Mouse (Mus musculus) layer of hippocampus, adult 9-11 months (tissue): ENCODE measurements around the gene Gm10972.
"Not testable (repeated sequence)": the region's sequence is repeated elsewhere in the genome, so short reads cannot be mapped to it uniquely, and the experiment has no call there.

ENCODE experiments used
- DNase-seq: peaks from one replicate; pipeline ENCODE4 v3.0.0; 2022

Gm10972 gene

DNA sequence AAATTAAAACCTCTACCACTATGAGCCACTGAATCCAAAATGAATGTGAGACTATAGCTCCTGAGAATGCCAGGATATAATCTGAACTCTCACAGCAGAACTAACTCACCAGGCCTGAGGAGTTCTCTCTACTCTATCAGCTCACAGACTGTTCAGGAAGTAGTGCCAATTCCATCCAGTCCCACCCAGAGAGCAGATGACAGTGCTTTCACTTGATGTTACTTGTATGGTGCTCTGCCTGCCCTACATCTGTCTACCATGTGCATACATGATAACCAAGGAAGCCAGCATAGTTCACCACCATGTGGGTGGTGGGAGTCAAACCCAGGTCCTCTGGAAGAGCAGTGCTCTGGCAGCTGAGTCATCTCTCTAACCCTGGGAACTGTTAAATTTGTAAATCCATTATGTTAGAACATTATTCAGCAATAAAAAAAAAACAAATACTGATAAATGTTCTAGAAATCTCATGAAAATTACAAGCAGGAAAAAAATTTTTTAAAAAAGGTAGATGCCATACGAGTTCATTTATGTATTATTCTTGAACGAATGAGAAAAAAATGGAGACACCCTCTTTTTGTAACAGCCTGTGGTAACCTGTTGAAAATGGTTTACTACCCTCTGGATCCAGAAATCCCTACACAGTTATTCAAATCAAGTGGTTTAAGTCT is at the start of gene Gm10972:
Gm10972 (plus strand) TSS at position 618 of the 668 bp plus-strand sequence.
- DNase-seq: not testable (repeated sequence)

- no peak for DNase-seq
These were observed 47.0 kb upstream of the Gm10972 start for GRCm38 (mm10) chr3:94595871-94596287.

- no peak for DNase-seq
These were observed 45.6 kb upstream of the Gm10972 start for GRCm38 (mm10) chr3:94597224-94597779.

GRCm38 (mm10) chr3:94601959-94602358 is 41.0 kb upstream of the Gm10972 start:
- DNase-seq: peak; percentile 22

DNA sequence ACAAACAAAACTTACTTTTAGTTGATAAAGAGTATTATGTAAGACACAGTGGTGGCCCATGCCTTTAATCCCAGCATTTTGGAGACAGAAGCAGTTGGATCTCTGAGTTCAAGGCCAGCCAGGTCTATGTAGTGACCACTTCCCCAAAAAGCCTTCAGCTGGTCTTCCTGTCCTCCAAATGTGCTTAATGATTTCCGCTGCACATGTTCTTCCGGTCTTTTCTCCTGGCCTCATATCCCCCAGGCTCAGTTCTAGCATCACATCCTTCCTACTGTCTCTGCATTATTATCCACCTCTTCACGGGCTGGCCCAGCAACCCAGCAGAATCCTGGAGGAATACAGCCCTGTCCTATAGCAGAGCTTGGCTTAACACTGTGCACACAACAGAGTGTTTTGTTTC is 33.3 kb upstream of the Gm10972 start:
- no peak for DNase-seq

GRCm38 (mm10) chr3:94610581-94610980 is 32.3 kb upstream of the Gm10972 start:
- no peak for DNase-seq

DNA sequence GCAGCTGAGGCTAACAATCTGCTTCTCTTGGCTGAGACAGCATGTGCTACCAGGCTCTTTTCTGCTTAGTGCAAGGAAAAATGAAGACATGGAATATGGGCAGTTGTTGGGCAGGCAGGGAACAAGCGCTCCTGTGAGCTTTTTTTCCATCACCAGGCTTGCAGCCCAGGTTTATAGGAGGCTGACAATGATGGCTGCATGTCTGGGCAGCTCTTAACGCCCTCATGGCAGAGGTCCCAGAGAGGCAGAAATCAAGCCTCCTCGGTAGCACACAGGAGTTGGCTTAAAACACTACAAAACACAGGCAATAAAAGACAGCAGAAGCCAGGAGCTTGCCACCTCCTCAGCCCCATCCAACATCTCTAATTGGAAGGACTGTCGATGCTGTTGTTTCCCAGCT is 31.6 kb upstream of the Gm10972 start:
- peak; percentile 28 for DNase-seq

- no peak for DNase-seq
These were observed 31.1 kb upstream of the Gm10972 start for GRCm38 (mm10) chr3:94611834-94612233.

GRCm38 (mm10) chr3:94612274-94612673 is 30.6 kb upstream of the Gm10972 start:
- DNase-seq: peak; percentile 36

DNA sequence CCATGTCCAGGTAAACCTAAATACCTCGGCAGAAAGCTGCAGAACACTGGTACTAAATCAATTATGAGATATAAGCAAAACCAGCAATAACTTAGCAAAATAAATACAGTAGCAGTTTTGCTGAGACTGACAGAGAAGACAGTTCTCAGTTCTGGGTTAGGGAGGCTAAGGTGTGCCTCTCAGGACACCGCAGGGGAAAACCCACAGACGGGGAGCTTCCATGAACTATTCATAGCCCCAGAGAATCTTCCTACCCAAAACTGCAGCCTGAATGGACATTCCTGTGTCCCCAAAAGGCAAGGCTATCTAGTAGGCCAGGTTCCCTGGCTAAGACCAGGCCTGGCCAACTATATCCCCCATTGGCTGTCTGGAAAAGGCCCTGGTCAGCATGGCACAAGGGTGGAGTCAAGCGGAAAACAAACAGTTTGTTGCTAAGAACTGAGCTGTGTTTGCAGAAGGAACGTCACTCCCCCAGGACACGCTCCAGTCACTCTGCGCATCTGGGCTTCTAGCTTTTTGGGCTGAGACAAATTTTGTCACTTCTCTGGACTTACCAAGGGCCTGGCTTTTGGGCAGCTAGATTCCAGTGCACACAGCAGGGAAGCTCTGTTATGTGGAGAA is 29.5 kb upstream of the Gm10972 start:
- DNase-seq: no peak

GRCm38 (mm10) chr3:94616717-94617116 is 26.2 kb upstream of the Gm10972 start:
- no peak for DNase-seq

GRCm38 (mm10) chr3:94621740-94622507 is 21.0 kb upstream of the Gm10972 start:
- no peak for DNase-seq

- no peak for DNase-seq
These were observed 20.4 kb upstream of the Gm10972 start for GRCm38 (mm10) chr3:94622550-94622949.

DNA sequence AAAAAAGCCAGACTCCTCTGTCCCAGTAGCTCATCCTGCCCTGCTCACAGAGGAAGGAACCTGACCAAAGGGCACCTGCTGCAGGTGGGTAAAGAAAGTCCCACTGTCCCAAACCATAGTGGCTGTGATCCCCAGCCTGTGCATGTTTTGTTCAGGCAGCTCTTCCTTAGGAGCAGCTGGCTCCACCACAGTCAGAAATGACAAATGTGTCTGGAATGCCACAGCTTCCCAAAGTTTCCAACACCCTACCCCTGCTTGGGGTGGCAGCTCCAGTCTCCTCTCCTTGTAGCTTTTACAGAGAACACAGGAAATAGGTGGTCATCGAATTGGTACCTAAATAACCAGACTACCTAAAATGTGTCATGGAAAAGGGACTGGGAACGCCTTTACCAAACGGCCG is 18.6 kb upstream of the Gm10972 start:
- DNase-seq: no peak

DNA sequence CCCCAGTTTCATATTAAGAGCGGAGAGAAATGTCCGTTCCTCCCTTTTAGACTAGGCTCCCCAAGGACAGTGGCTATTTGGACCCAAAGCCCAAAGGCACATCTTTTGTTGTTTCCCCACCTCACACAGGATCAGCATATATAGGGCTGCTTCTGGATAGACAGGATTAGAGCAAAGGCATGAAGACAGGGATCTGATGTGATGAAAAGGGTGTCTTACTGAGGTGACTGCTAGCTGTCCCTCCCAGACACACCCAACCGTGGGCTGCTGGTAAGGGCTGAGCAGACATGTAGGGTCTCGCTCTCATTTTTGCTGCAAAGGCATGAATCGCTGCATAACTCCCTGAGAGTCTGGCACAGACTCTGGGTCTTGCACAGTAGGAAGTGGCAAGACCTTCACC is 14.2 kb upstream of the Gm10972 start:
- DNase-seq: no peak

DNA sequence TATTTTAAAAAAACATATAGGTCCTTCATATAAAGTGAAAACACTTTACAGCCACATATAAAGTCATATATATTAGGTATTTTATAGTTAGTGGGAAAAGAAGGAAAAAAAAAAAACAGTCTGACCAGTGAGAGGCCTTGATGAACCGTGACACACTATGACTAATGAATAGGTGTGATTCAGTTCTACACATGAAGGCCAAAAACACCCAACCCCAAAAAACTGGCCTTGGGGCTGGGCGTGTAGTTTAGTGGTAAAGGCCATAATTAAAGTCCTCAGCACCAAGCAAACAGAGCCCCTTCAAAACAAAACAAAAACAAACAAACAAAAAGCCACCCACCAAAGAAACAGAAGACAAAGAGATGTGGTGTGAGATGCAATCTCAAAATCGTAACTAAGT is 13.0 kb upstream of the Gm10972 start:
- no peak for DNase-seq

DNA sequence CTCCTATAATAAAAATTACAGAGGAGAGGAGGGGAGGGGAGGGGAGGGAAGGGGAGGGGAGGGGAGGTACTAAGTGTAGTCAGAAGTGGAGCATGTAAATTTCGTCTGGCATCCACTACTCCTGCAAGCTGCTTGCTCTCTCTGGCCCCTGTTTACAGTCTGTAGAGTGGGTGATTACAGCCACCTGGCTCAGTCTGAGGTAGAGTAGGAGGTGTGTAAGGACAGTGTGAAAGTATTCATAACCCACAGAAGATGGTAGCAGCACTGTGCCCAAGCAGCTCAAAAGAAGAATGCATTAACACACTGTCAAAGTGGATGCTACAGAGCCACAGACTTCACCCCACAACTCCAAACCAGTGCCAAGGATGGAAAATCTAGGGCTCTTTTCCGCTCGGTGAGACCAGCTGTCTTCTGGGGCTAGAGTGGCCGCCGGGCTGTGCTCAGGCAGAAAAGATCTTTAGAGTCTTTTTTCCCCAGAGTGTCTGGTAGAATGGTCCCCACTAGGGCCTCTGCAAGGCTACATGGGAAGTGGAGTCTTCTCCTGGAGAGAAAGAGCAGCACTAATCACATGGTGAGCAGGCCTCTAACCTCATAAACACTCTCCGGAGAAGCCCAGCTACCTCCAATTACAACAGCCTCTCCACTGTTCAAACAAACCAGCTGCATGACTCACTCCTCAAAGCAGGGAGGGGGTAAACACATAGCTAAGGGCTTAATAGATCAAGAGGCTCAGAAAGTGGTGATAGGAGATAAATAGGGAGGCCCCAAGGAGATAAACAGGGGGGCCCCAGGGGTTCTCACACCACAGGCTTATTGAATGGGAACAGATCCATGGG is 6.1 kb downstream of the Gm10972 start:
- DNase-seq: no peak

DNA sequence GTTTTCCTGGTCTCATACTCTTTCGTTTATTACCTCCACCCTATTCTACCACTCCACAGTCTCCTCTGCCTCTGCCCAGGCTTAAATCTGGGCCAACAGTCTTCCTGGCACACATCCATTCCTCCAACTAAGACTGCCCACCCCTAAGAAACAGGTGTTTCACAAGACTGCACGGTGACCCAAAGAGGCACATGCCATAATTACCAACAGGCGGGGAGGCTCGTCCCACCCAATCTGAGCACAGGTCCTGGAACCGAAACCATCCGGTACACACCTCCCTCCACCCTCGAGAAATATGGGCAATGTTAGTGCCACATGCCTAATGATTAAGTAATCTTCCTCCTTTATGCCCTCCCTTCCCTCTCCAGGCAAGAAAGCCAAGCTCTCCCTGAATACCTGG is 7.5 kb downstream of the Gm10972 start:
- DNase-seq: no peak

GRCm38 (mm10) chr3:94653967-94654366 is 11.1 kb downstream of the Gm10972 start:
- not testable (repeated sequence) for DNase-seq

GRCm38 (mm10) chr3:94657852-94658739 is 15.2 kb downstream of the Gm10972 start:
- DNase-seq: not testable (repeated sequence)

GRCm38 (mm10) chr3:94658740-94659095 is 15.8 kb downstream of the Gm10972 start, which contains the start of gene Tuft1:
Gene Tuft1 (minus strand): TSS chr3:94658872.
- DNase-seq: peak; percentile 62
